Mouse (Mus musculus): ENCODE data around the gene Tmbim4.
A peak's percentile ranks its signal among the peaks of the same experiment; 100 is the strongest.

The Tmbim4 gene

GRCm38 (mm10) chr10:120245681-120246080, 44.3 kb downstream of the Tmbim4 start:
- no peak for DNase-seq (ENCODE audit: low spot score in 2 of 2)

GRCm38 (mm10) chr10:120246994-120247750, 45.8 kb downstream of the Tmbim4 start:
- peak in 1 of 2 experiments; percentile 12 for DNase-seq (ENCODE audit: low spot score in 2 of 2)

DNA sequence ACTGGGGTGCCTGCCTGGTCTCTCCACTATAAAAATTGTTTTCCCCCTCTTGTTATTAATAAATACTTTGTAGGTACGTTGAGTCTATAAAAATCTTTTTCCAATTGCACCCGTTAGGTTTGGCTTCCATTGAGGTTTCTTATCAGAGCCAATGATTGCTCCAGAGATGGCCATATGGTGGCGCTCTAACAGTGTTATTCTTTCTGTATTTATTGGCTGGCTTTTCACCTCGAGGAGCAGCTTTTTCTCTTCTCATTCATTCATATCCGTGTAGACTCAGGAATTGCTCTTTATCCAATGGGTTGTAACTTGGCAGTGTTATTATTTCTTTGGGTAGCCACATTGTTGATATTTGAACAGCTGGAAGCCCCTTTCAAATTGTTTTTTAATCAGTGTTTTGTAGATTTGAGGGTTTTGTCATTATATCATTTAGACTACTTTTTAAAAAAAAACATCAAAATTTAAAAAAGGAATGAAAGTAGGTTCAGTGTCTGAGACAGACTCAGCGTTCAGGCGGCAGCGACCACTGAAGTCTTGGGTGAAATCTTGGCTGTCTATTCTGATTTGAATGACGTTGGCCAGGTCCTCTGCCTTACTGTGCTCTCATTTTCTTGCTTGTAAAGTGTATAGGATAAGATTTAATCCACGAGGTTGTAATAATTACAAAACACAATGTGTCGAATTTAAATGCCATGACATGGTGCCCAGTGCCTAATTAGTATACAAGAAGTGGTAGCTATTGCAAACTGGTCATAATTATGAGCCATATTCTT, 49.7 kb downstream of the Tmbim4 start:
- DNase-seq (ENCODE audit: low spot score in 2 of 2): no peak

DNA sequence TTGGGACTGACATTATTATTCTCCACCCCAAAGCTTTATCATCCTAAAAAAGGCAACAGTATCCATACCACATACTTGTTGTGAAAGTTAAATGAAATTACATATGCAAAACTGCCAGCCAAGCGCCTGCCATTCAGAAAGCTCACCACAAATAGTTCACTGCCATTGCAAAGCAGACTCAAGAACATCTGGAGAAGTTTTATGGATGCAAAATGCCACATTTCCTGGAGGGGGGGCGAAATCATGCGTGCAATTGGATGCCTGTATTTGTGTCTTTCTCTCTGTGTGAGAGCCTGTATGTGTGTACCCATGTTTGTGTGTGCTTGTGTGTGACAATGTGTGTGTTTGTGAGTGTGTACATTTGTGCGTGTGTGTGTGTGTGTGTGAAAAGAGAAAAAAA, 50.4 kb downstream of the Tmbim4 start:
- no peak for DNase-seq (ENCODE audit: low spot score in 2 of 2)

GRCm38 (mm10) chr10:120252800-120253199, 51.4 kb downstream of the Tmbim4 start:
- no peak for DNase-seq (ENCODE audit: low spot score in 2 of 2)

- DNase-seq (ENCODE audit: low spot score in 2 of 2): peak; percentile 22 to 41
Observed at GRCm38 (mm10) chr10:120257231-120257630, 55.8 kb downstream of the Tmbim4 start.

DNA sequence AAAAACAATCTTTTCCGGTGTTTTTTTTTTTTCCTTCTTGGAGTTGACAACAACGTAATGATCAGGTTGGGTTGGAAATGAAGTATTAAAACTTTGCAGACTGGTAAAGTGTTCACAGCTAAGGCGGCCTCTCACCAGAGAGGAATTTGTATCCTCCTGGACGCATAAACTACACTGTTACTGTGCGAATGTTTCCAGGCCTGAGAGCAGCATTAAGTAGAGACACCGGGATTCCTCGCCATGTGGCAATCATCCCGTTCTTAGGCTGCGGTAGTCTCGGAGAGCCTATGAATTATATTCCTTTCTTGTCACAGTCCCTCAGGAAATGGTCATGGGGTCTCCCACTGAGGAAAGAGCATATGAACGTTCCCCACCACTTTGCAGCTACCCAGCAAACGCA, 66.4 kb downstream of the Tmbim4 start:
- DNase-seq (ENCODE audit: low spot score in 2 of 2): no peak

GRCm38 (mm10) chr10:120269946-120270345, 68.6 kb downstream of the Tmbim4 start:
- DNase-seq (ENCODE audit: low spot score in 2 of 2): no peak

DNA sequence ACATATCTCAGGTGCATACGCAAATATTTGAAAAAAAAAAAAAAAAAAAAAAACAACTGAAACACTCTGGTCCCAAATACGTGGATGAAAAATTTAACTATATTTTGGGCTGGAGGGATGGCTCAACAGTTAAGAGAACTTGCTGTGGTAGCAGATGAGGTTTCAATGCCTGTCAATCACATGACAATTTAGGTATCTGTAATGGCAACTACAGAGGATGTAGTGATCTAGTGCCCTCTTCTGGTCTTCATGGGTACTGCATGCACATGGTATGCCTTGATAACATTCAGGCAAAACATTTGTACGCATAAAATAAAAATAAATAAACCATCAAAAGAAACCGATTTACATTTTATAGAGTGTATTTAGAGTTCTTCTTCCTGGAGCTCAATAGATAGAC, 69.4 kb downstream of the Tmbim4 start:
- DNase-seq (ENCODE audit: low spot score in 2 of 2): no peak

DNA sequence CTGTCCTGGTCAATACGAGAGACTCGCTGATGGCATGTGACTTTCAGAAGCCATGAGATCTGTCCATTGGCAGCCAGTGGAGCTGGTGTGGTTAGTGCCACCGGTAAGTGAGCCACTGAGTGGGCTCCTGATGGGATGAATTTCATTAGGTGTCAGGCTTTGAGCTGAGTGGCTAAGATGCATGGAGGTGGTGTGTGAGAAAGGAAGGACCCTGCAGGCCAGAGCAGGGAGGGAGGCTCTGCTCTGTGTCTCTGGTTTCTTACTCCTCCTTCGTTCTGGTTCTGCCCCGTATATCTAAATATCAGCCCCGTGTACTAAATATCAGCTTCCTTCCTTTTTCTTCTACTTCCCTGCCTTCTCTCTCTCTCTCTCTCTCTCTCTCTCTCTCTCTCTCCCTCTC, 69.9 kb downstream of the Tmbim4 start:
- DNase-seq (ENCODE audit: low spot score in 2 of 2): no peak

DNA sequence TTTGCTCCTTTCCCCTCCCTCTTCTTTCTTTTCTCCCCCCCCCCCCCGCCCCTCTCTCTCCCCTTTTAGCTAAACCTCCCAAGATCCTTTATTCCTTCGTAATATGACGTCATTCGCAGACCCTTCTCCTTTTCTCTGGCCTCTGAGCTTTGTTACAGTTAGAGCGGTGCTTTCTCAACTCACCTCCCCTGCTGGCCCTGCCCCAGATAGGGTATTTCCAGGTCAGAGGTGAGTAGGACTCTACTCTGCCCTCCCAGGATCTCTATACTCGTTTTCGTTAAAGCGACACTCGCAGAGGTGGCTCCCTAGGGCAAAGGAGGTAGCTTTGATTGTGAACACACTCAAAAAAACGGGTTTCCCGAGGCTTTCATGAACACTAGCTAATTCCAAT, 70.5 kb downstream of the Tmbim4 start:
- no peak for DNase-seq (ENCODE audit: low spot score in 2 of 2)

DNA sequence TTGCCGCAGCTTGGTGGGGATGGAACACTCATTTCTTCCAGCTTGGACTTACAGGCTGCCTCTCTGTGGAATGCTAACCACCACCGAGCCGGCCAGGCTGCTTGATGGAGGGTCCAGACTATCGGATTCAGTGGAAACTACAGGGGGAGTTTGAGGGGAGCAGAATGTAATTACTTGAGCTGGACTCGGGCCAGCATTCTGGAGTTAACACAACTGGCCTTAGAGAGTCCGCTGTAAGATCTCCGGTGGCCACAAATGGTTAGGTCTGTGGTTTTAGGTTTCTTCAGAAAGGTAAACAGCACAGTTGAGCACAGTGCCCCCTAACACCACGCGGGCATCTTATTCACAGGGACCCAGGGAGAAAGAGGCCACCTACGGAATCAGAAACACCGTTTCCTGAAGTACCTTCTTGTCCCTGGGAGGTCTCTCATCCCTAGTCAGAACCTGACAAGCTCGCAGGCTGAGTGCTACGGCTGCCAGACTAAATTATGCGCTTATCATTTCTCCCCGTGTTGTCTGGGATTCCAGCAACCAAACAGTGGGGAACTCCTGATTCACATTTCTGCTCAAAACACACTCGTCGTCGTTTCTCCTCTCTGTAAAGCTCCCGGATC, 71.0 kb downstream of the Tmbim4 start:
- no peak for DNase-seq (ENCODE audit: low spot score in 2 of 2)

- DNase-seq (ENCODE audit: low spot score in 2 of 2): no peak
Observed at GRCm38 (mm10) chr10:120273335-120273734, 71.9 kb downstream of the Tmbim4 start.

Measured in right cerebral cortex, postnatal 36 days (tissue).